Comparison of ENCODE assay signal across 8 mouse cellular contexts in genomic region chr11:109311885-109312605, GRCm38 (mm10). TPM values are rescaled to one million over a fixed set of nuclear protein-coding genes. Genes with fewer than 3 reads are reported as not detected.
DNase-seq lines count a peak whose midpoint lies in the region; ATAC-seq lines count a peak whose summit lies in the region.

No protein-coding gene starts in this region.

- peak overlapping the region; percentile 62 for H3K4me3 ChIP-seq in intestine, embryonic 16.5 days (ENCODE audit: low read length)

- peak; percentile 82 for DNase-seq in adrenal gland, adult 2 months
- peak; percentile 88 for DNase-seq in embryo, embryonic 10.5 days (ENCODE audit: low spot score)
- DNase-seq in gastrocnemius, postnatal 4 days (ENCODE audit: low spot score in 2 of 2) = peak; percentile 29 to 67
- peak; percentile 81 to 85 for DNase-seq in left cerebral cortex, postnatal 25 days (ENCODE audit: low spot score in 2 of 2)
- peak; percentile 80 for DNase-seq in right cerebral cortex, postnatal 25 days
- DNase-seq in adipocyte (ENCODE audit: low spot score) = no peak

- no peak overlapping the region for H3K27ac ChIP-seq in intestine, embryonic 16.5 days (ENCODE audit: low read length)

- no peaks in the 10 kb centered on the region for H3K27me3 ChIP-seq in intestine, embryonic 16.5 days (replicated peaks; ENCODE audit: control insufficient read depth, insufficient read depth, low read length)

- peak; percentile 96 for ATAC-seq in intestine, embryonic 16.5 days
- peak; percentile 98 for ATAC-seq in megakaryocyte-erythroid progenitor cell, adult 5-6 weeks (replicated peaks; ENCODE audit: low FRiP score, low TSS enrichment, poor library complexity, severe bottlenecking)

- peak overlapping the region; percentile 64 for H3K4me2 ChIP-seq in intestine, embryonic 16.5 days (ENCODE audit: low read depth, low read length)

- H3K9ac ChIP-seq in intestine, embryonic 16.5 days (ENCODE audit: low read depth, low read length) = peak overlapping the region; percentile 78

- WGBS in intestine, embryonic 16.5 days = 10% methylated on average over 19 of the region's 20 CpGs

- no peaks in the 10 kb centered on the region for H3K4me1 ChIP-seq in intestine, embryonic 16.5 days (ENCODE audit: control insufficient read depth, insufficient read depth, low read length)

- no peaks in the 10 kb centered on the region for H3K9me3 ChIP-seq in intestine, embryonic 16.5 days (ENCODE audit: control insufficient read depth, low read length)

- intact Hi-C loops in left cerebral cortex, postnatal 25 days (cut with DNase I) = loop anchor here (5.0 to 10.0 kb wide), 2 partner anchors 305 to 553 kb away; no protein-coding TSS in a partner anchor

- no peaks in the 10 kb centered on the region for H3K36me3 ChIP-seq in intestine, embryonic 16.5 days (ENCODE audit: control insufficient read depth, insufficient read depth, low read length)

RNA-seq across cellular contexts. Expression of gene Rgs9, which starts 14.1 kb away (rescaled TPM):
- total RNA-seq in adrenal gland, adult 2 months (2021) = 1 to 10 TPM; 4.3 to 6.0 TPM
- polyA plus RNA-seq in adrenal gland, adult 2 months (2012; rRNA removed) = 2.5 and 2.8 TPM in 2 replicates
- total RNA-seq in gastrocnemius, postnatal 4 days (2021) = 1 to 10 TPM; 1.8 to 1.9 TPM
- 3.5 and 3.8 TPM in 2 replicates for polyA plus RNA-seq in intestine, embryonic 16.5 days (2015; fragmentation: Nextera tagmentation; extraction: Ambion mirVana)
- total RNA-seq in left cerebral cortex, postnatal 25 days (2021) = 10 to 100 TPM; 16.0 to 86.9 TPM
- 0.24 TPM in 1 of 2 replicates, not detected in the other for total RNA-seq in megakaryocyte-erythroid progenitor cell, adult 5-6 weeks (2014; fragmentation: Nextera tagmentation)
- not detected in 2 replicates for total RNA-seq in megakaryocyte-erythroid progenitor cell, adult 5-6 weeks (2017)

RNA-seq across cellular contexts. Expression of gene Gna13, which starts 50.6 kb away (rescaled TPM):
- 10 to 100 TPM; 59.8 to 61.8 TPM for total RNA-seq in adrenal gland, adult 2 months (2021)
- polyA plus RNA-seq in adrenal gland, adult 2 months (2012; rRNA removed) = 21.7 and 23.2 TPM in 2 replicates
- total RNA-seq in gastrocnemius, postnatal 4 days (2021) = 10 to 100 TPM; 47.3 to 54.5 TPM
- 36.1 and 39.6 TPM in 2 replicates for polyA plus RNA-seq in intestine, embryonic 16.5 days (2015; fragmentation: Nextera tagmentation; extraction: Ambion mirVana)
- 10 to 100 TPM; 41.9 to 47.7 TPM for total RNA-seq in left cerebral cortex, postnatal 25 days (2021)
- 34.0 and 40.6 TPM in 2 replicates for total RNA-seq in megakaryocyte-erythroid progenitor cell, adult 5-6 weeks (2014; fragmentation: Nextera tagmentation)
- 36.7 and 37.1 TPM in 2 replicates for total RNA-seq in megakaryocyte-erythroid progenitor cell, adult 5-6 weeks (2017)
